Mouse (Mus musculus) C2C12 (cell line): ENCODE data around the gene Acap1. TPM values are rescaled to one million over a fixed set of nuclear protein-coding genes. Genes with fewer than 3 reads are reported as not detected.

Experiments
- H3K27me3 ChIP-seq: one replicate; pipeline ENCODE4 v1.6.1; 2011; ENCODE audit not compliant: control insufficient read depth, insufficient read depth, insufficient read length
- H3K36me3 ChIP-seq: one replicate; pipeline ENCODE4 v1.6.1; 2011; ENCODE audit not compliant: control insufficient read depth, insufficient read depth
- H3K4me3 ChIP-seq: one replicate; pipeline ENCODE4 v1.5.1; 2011; ENCODE audit warnings: mild to moderate bottlenecking, control low read depth; ENCODE audit not compliant: poor library complexity, insufficient read depth, severe bottlenecking
- H3K79me2 ChIP-seq: one replicate; pipeline ENCODE4 v1.6.1; 2011; ENCODE audit not compliant: control insufficient read depth, insufficient read depth
- H3K79me3 ChIP-seq: one replicate; pipeline ENCODE4 v1.6.1; 2011; ENCODE audit warnings: low read depth, control low read depth
- H3ac ChIP-seq: one replicate; pipeline ENCODE3; 2011; ENCODE audit warnings: low read depth; ENCODE audit not compliant: control insufficient read depth, insufficient read length
- CEBPB ChIP-seq: IDR thresholded peaks from one replicate; pipeline ENCODE4 v1.6.1; 2011; ENCODE audit warnings: low read depth, mild to moderate bottlenecking, control low read depth, moderate library complexity
- CTCF ChIP-seq: IDR thresholded peaks from one replicate; pipeline ENCODE4 v1.5.1; 2011; ENCODE audit not compliant: control insufficient read depth, insufficient read depth, insufficient read length
- FOSL1 ChIP-seq: IDR thresholded peaks from one replicate; pipeline ENCODE4 v1.8.0; 2011; ENCODE audit warnings: mild to moderate bottlenecking, low read length; ENCODE audit not compliant: poor library complexity, insufficient read depth, severe bottlenecking
- MAX ChIP-seq: IDR thresholded peaks from one replicate; pipeline ENCODE4 v1.6.1; 2011; ENCODE audit warnings: mild to moderate bottlenecking, control low read depth
- MYOD1 ChIP-seq: IDR thresholded peaks from one replicate; pipeline ENCODE4 v1.6.1; 2011; ENCODE audit warnings: low read depth; ENCODE audit not compliant: control insufficient read depth, insufficient read length
- MYOG ChIP-seq: IDR thresholded peaks from one replicate; pipeline ENCODE4 v1.6.1; 2011; ENCODE audit not compliant: control insufficient read depth, insufficient read length; ENCODE audit errors: extremely low read depth
- USF1 ChIP-seq: IDR thresholded peaks from one replicate; pipeline ENCODE4 v1.6.1; 2011; ENCODE audit warnings: low read depth, mild to moderate bottlenecking, control low read depth, moderate library complexity
- microRNA-seq: library from miRNA; unstranded; fragments of <30 nt; microRNA quantifications from one replicate; pipeline ENCODE4, GENCODE M21; 2019; ENCODE audit warnings: borderline microRNAs expressed
- polyA plus RNA-seq: library from polyadenylated mRNA; unstranded; fragments of >200 nt; fragmentation: generic; extraction: Trizol; gene quantifications from one replicate; pipeline ENCODE4 v1.2.1, GENCODE M21; 2012; ENCODE audit warnings: missing spikeins

Acap1 gene
- polyA plus RNA-seq, 1 experiment = 0.21 TPM

DNA sequence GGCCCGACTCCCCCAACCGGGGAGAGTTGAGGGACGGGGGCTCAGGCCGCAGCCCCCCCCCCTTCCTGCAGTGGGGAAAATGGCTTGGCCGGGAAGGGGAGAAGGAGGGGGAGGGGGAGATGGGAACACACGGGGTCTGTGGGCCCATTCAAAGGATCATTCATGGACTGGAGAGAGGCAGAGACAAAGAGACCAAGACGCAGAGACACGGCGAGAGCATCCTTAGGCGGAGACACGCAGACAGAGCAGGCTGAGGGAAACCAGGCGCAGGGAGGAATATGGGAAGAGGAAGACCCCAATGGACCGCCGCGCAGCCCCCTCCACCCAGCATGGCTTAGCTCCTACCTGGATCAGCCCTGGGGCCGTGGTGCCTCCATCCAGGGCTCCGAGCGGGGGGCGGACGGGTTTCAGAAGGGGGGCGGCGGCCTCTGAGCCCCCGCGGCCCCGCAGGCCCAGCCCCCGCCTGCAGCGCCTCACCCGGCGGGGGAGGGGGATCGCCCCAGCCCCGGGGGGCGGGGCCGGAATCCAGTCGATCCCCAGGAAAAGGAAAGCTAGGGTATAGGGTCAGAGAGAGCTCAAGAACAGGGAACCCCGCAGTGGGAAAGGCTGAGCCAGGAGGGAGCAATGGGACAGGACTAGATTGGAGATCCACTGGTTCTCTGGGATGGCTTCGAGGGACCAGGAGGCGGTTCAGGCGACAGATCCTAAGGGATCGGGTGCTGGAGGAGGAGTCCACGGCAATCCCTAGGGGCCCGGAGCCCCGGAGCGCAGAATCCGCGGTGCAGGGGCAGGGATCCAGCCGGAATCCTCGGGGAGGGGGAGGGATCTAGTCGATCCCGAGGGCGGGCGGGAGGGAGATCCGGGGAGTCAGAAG lies 58.4 kb downstream of the Acap1 start:
- Histone ChIP-seq H3ac (peak overlapping the region; percentile 10), H3K27me3 (no peaks in the 10 kb centered on the region), H3K79me3 (no peaks in the 10 kb centered on the region), H3K4me3 (peak overlapping the region; percentile 76), H3K36me3 (peaks cover 12% of the 10 kb centered on the region), H3K79me2 (peaks cover 18% of the 10 kb centered on the region)
- TF ChIP-seq FOSL1 (no peak), USF1 (no peak), MYOD1 (no peak), CTCF (no peak), MAX (no peak), CEBPB (no peak), MYOG (no peak)

- no peak overlapping the region for H3ac ChIP-seq
- peaks cover 18% of the 10 kb centered on the region for H3K79me2 ChIP-seq
- TF ChIP-seq MYOD1 (no peak), CTCF (no peak), FOSL1 (no peak), MYOG (no peak), USF1 (no peak), CEBPB (no peak), MAX (no peak)
- H3K36me3 ChIP-seq = peaks cover 12% of the 10 kb centered on the region
- no peaks in the 10 kb centered on the region for H3K79me3 ChIP-seq
- peak overlapping the region; percentile 6 for H3K4me3 ChIP-seq
- no peaks in the 10 kb centered on the region for H3K27me3 ChIP-seq
Observed at GRCm38 (mm10) chr11:69835966-69836335, 59.4 kb downstream of the Acap1 start.

GRCm38 (mm10) chr11:69835326-69835965 lies 59.9 kb downstream of the Acap1 start:
- H3K4me3 ChIP-seq = peak overlapping the region; percentile 6
- no peaks in the 10 kb centered on the region for H3K79me3 ChIP-seq
- peaks cover 12% of the 10 kb centered on the region for H3K36me3 ChIP-seq
- peaks cover 18% of the 10 kb centered on the region for H3K79me2 ChIP-seq
- H3K27me3 ChIP-seq = no peaks in the 10 kb centered on the region
- H3ac ChIP-seq = no peak overlapping the region
- TF ChIP-seq MAX (no peak), CEBPB (no peak), MYOD1 (no peak), USF1 (no peak), FOSL1 (no peak), CTCF (no peak), MYOG (no peak)

GRCm38 (mm10) chr11:69834001-69834549 lies 61.3 kb downstream of the Acap1 start:
- no peak overlapping the region for H3K4me3 ChIP-seq
- no peaks in the 10 kb centered on the region for H3K27me3 ChIP-seq
- no peak for TF ChIP-seq CEBPB
- no peak for TF ChIP-seq MAX
- TF ChIP-seq MYOD1 = no peak
- no peak for TF ChIP-seq CTCF
- TF ChIP-seq FOSL1 = no peak
- no peak for TF ChIP-seq USF1
- no peak overlapping the region for H3ac ChIP-seq
- no peaks in the 10 kb centered on the region for H3K79me3 ChIP-seq
- peaks cover 13% of the 10 kb centered on the region for H3K79me2 ChIP-seq
- H3K36me3 ChIP-seq = peaks cover 12% of the 10 kb centered on the region

GRCm38 (mm10) chr11:69833554-69833953 lies 61.8 kb downstream of the Acap1 start:
- H3ac ChIP-seq = no peak overlapping the region
- H3K27me3 ChIP-seq = no peaks in the 10 kb centered on the region
- TF ChIP-seq CEBPB (no peak), MAX (no peak), USF1 (no peak), CTCF (no peak), FOSL1 (no peak), MYOG (no peak), MYOD1 (no peak)
- no peak overlapping the region for H3K4me3 ChIP-seq
- no peaks in the 10 kb centered on the region for H3K79me3 ChIP-seq
- peaks cover 12% of the 10 kb centered on the region for H3K36me3 ChIP-seq
- H3K79me2 ChIP-seq = peaks cover 9% of the 10 kb centered on the region

Small RNA genes lying within 50 kb of the gene (microRNA-seq; reads per million reads assigned to microRNA genes)
- not detected for gene Mir6924

Other genes with a start within 250 kb of the Acap1 start
- gene Sox15, start 240.2 kb downstream of the Acap1 start, polyA plus RNA-seq = 0.08 TPM
- 95.8 TPM for gene Mpdu1, start 232.9 kb downstream of the Acap1 start, polyA plus RNA-seq
- 1.5 TPM for gene Cd68, start 229.4 kb downstream of the Acap1 start, polyA plus RNA-seq
- gene Eif4a1, start 223.1 kb downstream of the Acap1 start, polyA plus RNA-seq = 1,304 TPM
- 89.0 TPM for gene Senp3, start 213.5 kb downstream of the Acap1 start, polyA plus RNA-seq
- gene Tnfsf13, start 209.8 kb downstream of the Acap1 start, polyA plus RNA-seq = 0.28 TPM
- gene Tnfsf12, start 199.7 kb downstream of the Acap1 start, polyA plus RNA-seq = 6.4 TPM
- gene Tnfsfm13, start 199.4 kb downstream of the Acap1 start, polyA plus RNA-seq = 1.5 TPM
- gene Polr2a, start 136.9 kb downstream of the Acap1 start, polyA plus RNA-seq = 84.2 TPM
- gene Slc35g3, start 133.6 kb downstream of the Acap1 start, polyA plus RNA-seq = 0.08 TPM
- 3.0 TPM for gene Zbtb4, start 129.6 kb downstream of the Acap1 start, polyA plus RNA-seq
- 37.7 TPM for gene Chrnb1, start 99.6 kb downstream of the Acap1 start, polyA plus RNA-seq
- gene Fgf11, start 93.7 kb downstream of the Acap1 start, polyA plus RNA-seq = 4.2 TPM
- 0.32 TPM for gene Tmem102, start 89.9 kb downstream of the Acap1 start, polyA plus RNA-seq
- gene Gm39566, start 80.2 kb downstream of the Acap1 start, polyA plus RNA-seq = not detected
- gene Spem2, start 77.1 kb downstream of the Acap1 start, polyA plus RNA-seq = not detected
- gene Spem1, start 73.4 kb downstream of the Acap1 start, polyA plus RNA-seq = not detected
- 10.7 TPM for gene Nlgn2, start 57.8 kb downstream of the Acap1 start, polyA plus RNA-seq
- gene Tmem256, start 57.0 kb downstream of the Acap1 start, polyA plus RNA-seq = 260 TPM
- gene Plscr3, start 49.2 kb downstream of the Acap1 start, polyA plus RNA-seq = 82.7 TPM
- not detected for gene Tnk1, start 36.8 kb downstream of the Acap1 start, polyA plus RNA-seq
- gene Tmem95, start 17.5 kb downstream of the Acap1 start, polyA plus RNA-seq = not detected
- gene Kctd11, start 14.1 kb downstream of the Acap1 start, polyA plus RNA-seq = 17.2 TPM
- gene 2810408A11Rik, start 5.4 kb upstream of the Acap1 start, polyA plus RNA-seq = 2.4 TPM
- 38.4 TPM for gene Neurl4, start 5.5 kb upstream of the Acap1 start, polyA plus RNA-seq
- gene Gps2, start 18.3 kb upstream of the Acap1 start, polyA plus RNA-seq = 37.3 TPM
- gene Eif5a, start 26.4 kb upstream of the Acap1 start, polyA plus RNA-seq = 2,142 TPM
- 0.02 TPM for gene Ybx2, start 40.3 kb upstream of the Acap1 start, polyA plus RNA-seq
- gene Slc2a4, start 52.6 kb upstream of the Acap1 start, polyA plus RNA-seq = 0.53 TPM
- gene Cldn7, start 69.2 kb upstream of the Acap1 start, polyA plus RNA-seq = 0.06 TPM
- gene Ctdnep1, start 85.6 kb upstream of the Acap1 start, polyA plus RNA-seq = 141 TPM
- gene Elp5, start 87.0 kb upstream of the Acap1 start, polyA plus RNA-seq = 111 TPM
- 362 TPM for gene Gabarap, start 95.6 kb upstream of the Acap1 start, polyA plus RNA-seq
- 93.4 TPM for gene Phf23, start 100.2 kb upstream of the Acap1 start, polyA plus RNA-seq
- gene Dvl2, start 105.1 kb upstream of the Acap1 start, polyA plus RNA-seq = 36.4 TPM
- gene Acadvl, start 119.9 kb upstream of the Acap1 start, polyA plus RNA-seq = 87.8 TPM
- 25.3 TPM for gene Dlg4, start 121.4 kb upstream of the Acap1 start, polyA plus RNA-seq
- 4.0 TPM for gene Asgr1, start 158.5 kb upstream of the Acap1 start, polyA plus RNA-seq
- 1.3 TPM for gene Asgr2, start 197.1 kb upstream of the Acap1 start, polyA plus RNA-seq
- gene Mgl2, start 234.8 kb upstream of the Acap1 start, polyA plus RNA-seq = 1.8 TPM